Mouse (Mus musculus) right cerebral cortex, postnatal 4 days (tissue): Measurements from ENCODE around the gene Nxph3.

ENCODE experiments used
- DNase-seq: peaks from one replicate; pipeline ENCODE4 v3.0.0-alpha.2; 2022

Nxph3 gene

GRCm38 (mm10) chr11:95490104-95490503 is 24.3 kb downstream of the Nxph3 start:
- no peak for DNase-seq

DNA sequence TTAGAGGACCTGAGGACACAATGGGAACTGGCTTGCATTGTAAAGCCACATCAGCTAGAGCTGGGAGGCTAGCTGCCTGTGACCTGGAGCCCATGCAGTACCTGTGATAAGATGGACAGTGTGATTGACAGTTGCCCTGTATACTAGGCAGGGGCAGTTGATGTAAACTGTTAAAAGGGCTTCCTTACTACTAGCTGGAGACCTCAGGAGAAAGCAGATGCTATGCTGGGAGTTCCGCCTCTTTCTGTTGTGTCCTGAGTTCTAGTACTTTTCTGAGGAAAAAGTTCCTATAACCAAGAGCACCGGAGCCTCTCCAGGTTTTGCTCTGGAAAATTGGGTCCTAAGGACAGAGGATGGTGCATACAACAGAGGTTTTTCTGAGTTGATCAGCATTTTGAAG is 27.1 kb downstream of the Nxph3 start:
- no peak for DNase-seq

GRCm38 (mm10) chr11:95485634-95486033 is 28.7 kb downstream of the Nxph3 start:
- no peak for DNase-seq

DNA sequence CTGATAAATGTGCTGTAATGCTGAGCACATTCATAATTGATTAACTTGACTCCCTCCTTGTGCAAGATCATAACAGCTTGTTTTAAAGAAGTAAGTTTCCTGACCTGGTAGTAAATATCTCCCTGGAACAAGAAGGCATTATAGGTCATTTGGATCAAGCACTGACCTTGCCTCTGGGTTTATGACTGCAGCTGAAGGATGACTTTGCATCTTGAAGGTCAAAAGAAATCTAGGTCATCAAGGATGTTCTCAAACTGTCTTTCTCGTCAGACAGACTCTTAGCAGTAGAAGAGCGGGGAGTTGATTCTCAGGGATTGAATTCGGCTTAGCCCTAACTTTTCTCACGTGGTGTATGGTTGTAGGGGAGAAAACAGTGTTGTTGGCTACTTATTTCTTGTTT is 33.7 kb downstream of the Nxph3 start:
- DNase-seq, result no peak

GRCm38 (mm10) chr11:95479458-95479857 is 34.9 kb downstream of the Nxph3 start:
- DNase-seq, result no peak

- no peak for DNase-seq
These were observed 38.0 kb downstream of the Nxph3 start for GRCm38 (mm10) chr11:95476323-95476722.

DNA sequence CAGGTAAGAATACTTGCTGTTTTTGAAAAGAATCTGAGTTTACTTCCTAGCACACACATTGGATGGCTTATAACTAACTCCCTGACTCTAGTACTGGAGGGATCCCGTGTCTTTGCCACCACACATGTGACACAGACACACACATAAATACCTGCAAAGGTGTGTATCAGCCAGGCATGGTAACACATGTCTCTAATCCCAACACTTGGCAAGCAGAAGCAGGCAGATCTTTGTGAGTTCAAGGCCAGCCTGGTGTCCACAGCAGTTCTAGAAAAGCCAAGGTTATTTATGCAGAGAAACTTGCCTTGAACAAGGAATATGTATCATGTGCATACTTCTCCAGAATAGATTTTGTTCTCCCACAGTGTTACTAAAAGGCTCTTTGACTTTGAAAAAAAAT is 40.9 kb downstream of the Nxph3 start:
- DNase-seq, result no peak

DNA sequence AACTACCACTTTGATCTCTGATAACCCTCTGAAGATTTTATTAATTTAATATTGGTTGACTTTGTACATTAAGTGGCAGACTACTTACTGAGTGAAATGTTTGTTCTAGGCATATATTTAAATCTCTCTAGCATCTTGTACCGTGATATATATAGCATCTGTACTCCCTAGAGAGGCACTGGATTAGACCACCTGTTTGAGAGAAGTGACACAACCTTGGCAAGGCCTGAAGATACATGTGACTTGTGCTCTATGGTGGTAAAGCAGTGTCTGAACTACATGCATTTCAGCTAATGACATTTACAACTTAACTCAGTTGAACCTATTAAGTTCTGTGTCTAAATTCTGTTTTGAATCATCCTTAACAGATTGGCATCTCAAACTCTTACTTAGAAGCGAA is 41.4 kb downstream of the Nxph3 start:
- DNase-seq, result no peak

- no peak for DNase-seq
These were observed 46.6 kb downstream of the Nxph3 start for GRCm38 (mm10) chr11:95467731-95468130.

GRCm38 (mm10) chr11:95462168-95462567 is 52.2 kb downstream of the Nxph3 start:
- DNase-seq, result no peak

DNA sequence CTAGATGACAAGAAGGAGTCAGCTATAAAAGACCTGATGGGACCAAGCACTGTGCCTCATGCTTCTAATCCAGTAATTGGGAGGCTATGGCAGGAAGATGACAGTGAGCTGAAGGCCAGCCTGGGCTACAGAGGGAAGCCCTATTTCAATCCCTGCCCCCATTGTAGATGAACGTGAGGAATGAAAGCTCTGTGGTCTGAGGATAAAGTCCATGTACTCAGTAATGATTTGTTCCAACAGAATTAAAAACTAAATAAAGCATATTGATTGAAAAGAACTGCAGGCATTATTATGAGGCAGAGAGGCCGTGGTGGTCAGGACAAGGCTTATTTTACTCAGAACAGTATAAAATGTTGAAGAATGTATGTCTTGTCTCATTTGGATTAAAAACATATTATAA is 53.5 kb downstream of the Nxph3 start:
- no peak for DNase-seq
